Mouse (Mus musculus) liver, embryonic 14.5 days (tissue): ENCODE measurements around the gene Prrg2. TPM values are rescaled to one million over a fixed set of nuclear protein-coding genes. Genes with fewer than 3 reads are reported as not detected.

Source experiments
- ATAC-seq: fragments of 200-750 bp; cut with Nextera tagmentation; 2 replicates; pipeline ENCODE4 v1.8.0; 2017; ENCODE audit warnings: moderate number of reproducible peaks, mild to moderate bottlenecking, moderate library complexity; ENCODE audit not compliant: insufficient read depth
- DNase-seq, 3 experiments: peaks; one replicate each; pipeline ENCODE4 v3.0.0-alpha.2; 2012 to 2013; ENCODE audit warnings: low read depth in 3 of 3, low spot score in 3 of 3
- H3K27ac ChIP-seq: fragments of 300-500 bp; sonication (generic); 2 replicates; pipeline ENCODE4 v1.5.1; 2014; ENCODE audit warnings: moderate library complexity, mild to moderate bottlenecking, control low read depth, inconsistent platforms
- H3K27me3 ChIP-seq: fragments of 300-500 bp; sonication (generic); 2 replicates; pipeline ENCODE4 v1.6.1; 2014; ENCODE audit warnings: mild to moderate bottlenecking, low read length, moderate library complexity; ENCODE audit not compliant: control insufficient read depth, insufficient read depth
- H3K36me3 ChIP-seq: fragments of 300-500 bp; sonication (generic); replicated peaks from 2 replicates; pipeline ENCODE4 v1.6.1; 2014; ENCODE audit warnings: low read depth; ENCODE audit not compliant: control insufficient read depth, insufficient read depth
- H3K4me1 ChIP-seq, 2 experiments: fragments of 200-500 bp in 1 of 2; fragments of 300-500 bp in 1 of 2; sonication (generic) in 1 of 2; replicated peaks; 2 replicates each; pipeline ENCODE4 v1.6.1; 2012 to 2014; ENCODE audit warnings: antibody characterized with exemption in 1 of 2, inconsistent platforms in 1 of 2, low read length in 1 of 2; ENCODE audit not compliant: control insufficient read depth in 2 of 2, insufficient read depth in 2 of 2
- H3K4me2 ChIP-seq: fragments of 300-500 bp; sonication (generic); 2 replicates; pipeline ENCODE4 v1.6.1; 2014; ENCODE audit warnings: low read depth, mild to moderate bottlenecking, control low read depth, moderate library complexity
- H3K4me3 ChIP-seq, 2 experiments: fragments of 200-500 bp in 1 of 2; fragments of 300-500 bp in 1 of 2; sonication (generic) in 1 of 2; 2 replicates each; pipeline ENCODE4 v1.5.1; 2012 to 2014; ENCODE audit warnings: low read depth in 2 of 2, low read length in 2 of 2, mild to moderate bottlenecking in 2 of 2, control low read depth in 1 of 2, inconsistent platforms in 1 of 2, moderate library complexity in 1 of 2; ENCODE audit not compliant: insufficient read depth in 1 of 2
- H3K9ac ChIP-seq: fragments of 300-500 bp; sonication (generic); replicated peaks from 2 replicates; pipeline ENCODE4 v1.6.1; 2014; ENCODE audit warnings: mild to moderate bottlenecking, control low read depth, moderate library complexity
- H3K9me3 ChIP-seq: fragments of 300-500 bp; sonication (generic); 2 replicates; pipeline ENCODE4 v1.6.1; 2016; ENCODE audit warnings: low read length, mixed read lengths; ENCODE audit not compliant: control insufficient read depth
- CTCF ChIP-seq: IDR thresholded peaks from 2 replicates; pipeline ENCODE4 v1.5.1; 2016; ENCODE audit warnings: antibody characterized with exemption, low read depth, control low read depth
- EP300 ChIP-seq: IDR thresholded peaks from 2 replicates; pipeline ENCODE4 v1.6.1; 2016; ENCODE audit warnings: antibody characterized with exemption, low read depth
- WGBS: fragments of 180-500 bp; shearing (Covaris S2); extraction: QIAGEN DNeasy Blood & Tissue Kit; methylation state at CpG from one replicate; pipeline ENCODE4 v1.1.7; 2014; ENCODE audit not compliant: insufficient replicate concordance; 5-methylcytosine and 5-hydroxymethylcytosine counted together
- polyA plus RNA-seq, 2 experiments: library from polyadenylated mRNA; depleted of rRNA in 1 of 2; stranded (reverse) in 1 of 2; unstranded in 1 of 2; fragments of >200 nt; fragmentation: Nextera tagmentation in 1 of 2; extraction: Ambion mirVana in 1 of 2; gene quantifications; 2 replicates each; pipeline versions ENCODE4 v1.2.1 to v1.2.3; 2012 to 2014

Prrg2 gene
- polyA plus RNA-seq, 2 experiments, result 6.2 to 8.5 TPM

DNA sequence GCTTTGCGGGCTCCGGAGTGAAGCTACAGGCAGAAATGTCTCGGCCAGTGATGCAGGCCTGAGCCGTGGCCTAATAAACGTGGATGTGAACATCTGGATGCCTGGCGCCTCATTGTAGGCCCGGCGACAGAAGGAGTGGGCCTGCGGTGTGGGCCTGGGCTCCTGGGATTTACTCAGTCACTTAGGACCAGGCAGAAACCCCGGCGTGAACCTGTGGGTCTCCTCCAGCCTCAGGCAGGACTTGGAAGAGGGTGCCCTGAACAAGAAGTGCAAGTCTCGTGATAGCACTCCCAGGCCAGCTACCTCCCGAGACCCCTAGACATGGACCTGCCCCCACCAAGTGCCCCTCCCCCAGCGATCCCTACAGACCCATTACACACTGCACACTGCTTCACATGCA is 14.8 kb upstream of the Prrg2 start:
- no peak for DNase-seq
- H3K4me3 ChIP-seq, result no peak overlapping the region
- no peak overlapping the region for H3K27ac ChIP-seq
- no peak for ATAC-seq
- H3K4me2 ChIP-seq, result no peak overlapping the region
- H3K9me3 ChIP-seq, result no peaks in the 10 kb centered on the region
- 77% methylated on average over 14 of the region's 14 CpGs for WGBS
- no peak for TF ChIP-seq EP300
- no peak for TF ChIP-seq CTCF
- no peaks in the 10 kb centered on the region for H3K27me3 ChIP-seq
- no peak overlapping the region for H3K9ac ChIP-seq
- H3K36me3 ChIP-seq, result peaks cover 7% of the 10 kb centered on the region; the same call in 1 of the 2 replicates
- peaks cover 0 to 8% of the 10 kb centered on the region in 2 experiments; a peak in 2 of 4 replicates for H3K4me1 ChIP-seq

DNA sequence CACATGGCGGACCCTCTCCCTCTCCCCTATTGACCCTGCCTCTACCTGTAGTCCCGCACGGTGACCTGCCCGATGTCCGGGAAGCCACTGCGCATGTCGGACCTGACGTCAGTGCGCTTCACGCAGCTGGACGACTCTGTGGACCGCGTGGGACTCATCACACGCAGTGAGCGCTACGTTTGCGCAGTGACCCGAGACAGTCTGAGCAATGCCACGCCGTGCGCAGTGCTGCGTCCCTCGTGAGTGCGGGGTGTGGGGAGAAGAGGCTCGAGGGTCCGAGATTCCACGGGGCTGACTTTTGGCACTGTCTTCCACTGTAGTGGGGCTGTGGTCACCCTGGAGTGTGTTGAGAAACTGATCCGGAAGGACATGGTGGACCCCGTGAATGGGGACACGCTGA is 14.0 kb upstream of the Prrg2 start:
- TF ChIP-seq CTCF (no peak), EP300 (no peak)
- Histone ChIP-seq H3K27ac (no peak overlapping the region), H3K36me3 (peaks cover 7% of the 10 kb centered on the region; the same call in 1 of the 2 replicates), H3K9me3 (no peaks in the 10 kb centered on the region), H3K27me3 (no peaks in the 10 kb centered on the region), H3K9ac (no peak overlapping the region), H3K4me1 (peaks cover 0 to 6% of the 10 kb centered on the region in 2 experiments; a peak in 2 of 4 replicates), H3K4me3 (no peak overlapping the region), H3K4me2 (no peak overlapping the region)
- WGBS, result 87% methylated on average over 30 of the region's 30 CpGs
- DNase-seq (no peak), ATAC-seq (no peak)

DNA sequence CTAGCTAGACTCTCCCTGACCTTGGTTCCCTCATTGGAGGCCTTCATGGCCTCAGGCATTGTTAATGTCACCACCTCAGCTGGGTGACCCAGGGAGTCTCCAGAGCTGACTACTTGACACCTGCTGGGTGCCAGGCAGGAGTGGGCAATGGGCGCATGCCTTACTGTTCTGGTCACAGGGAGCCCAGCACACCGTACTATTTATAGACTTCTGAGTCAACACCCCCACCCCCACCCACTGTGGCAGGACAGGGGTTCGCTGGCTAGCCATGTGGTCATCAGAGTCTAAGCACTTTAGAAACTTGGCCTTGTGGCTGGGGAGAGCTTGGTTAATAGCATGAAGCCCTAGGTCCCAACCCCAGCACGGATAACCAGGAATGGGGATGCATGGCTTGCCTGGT is 12.9 kb upstream of the Prrg2 start:
- Histone ChIP-seq H3K27me3 (no peaks in the 10 kb centered on the region), H3K9ac (no peak overlapping the region), H3K4me3 (no peak overlapping the region), H3K9me3 (no peaks in the 10 kb centered on the region), H3K4me2 (no peak overlapping the region), H3K36me3 (peaks cover 7% of the 10 kb centered on the region; the same call in 1 of the 2 replicates), H3K4me1 (peaks cover 0 to 6% of the 10 kb centered on the region in 2 experiments; a peak in 2 of 4 replicates), H3K27ac (no peak overlapping the region)
- 67% methylated on average over 4 of the region's 4 CpGs for WGBS
- DNase-seq, result no peak
- TF ChIP-seq CTCF, result no peak
- TF ChIP-seq EP300, result no peak
- ATAC-seq, result no peak

DNA sequence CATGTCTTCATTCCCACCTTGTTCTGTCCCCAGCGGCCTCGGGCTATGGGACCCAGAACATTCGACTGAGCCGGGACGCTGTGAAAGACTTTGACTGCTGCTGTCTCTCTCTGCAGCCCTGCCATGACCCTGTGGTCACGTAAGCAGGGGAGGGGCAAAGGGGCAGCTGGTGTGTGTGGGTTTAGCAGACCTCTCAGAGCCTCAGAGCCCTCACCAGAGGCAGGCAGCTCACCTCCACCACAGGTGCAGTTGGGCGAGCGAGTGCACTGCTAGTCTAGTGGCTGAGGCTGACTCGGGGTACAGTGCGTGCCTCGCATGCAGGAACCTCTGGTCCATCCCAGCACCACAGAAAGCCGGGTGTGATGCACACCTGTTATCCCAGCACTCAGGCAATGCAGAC is 11.5 kb upstream of the Prrg2 start:
- Histone ChIP-seq H3K36me3 (peaks cover 7% of the 10 kb centered on the region; the same call in 1 of the 2 replicates), H3K4me1 (peaks cover 0 to 4% of the 10 kb centered on the region in 2 experiments; a peak in 1 of 4 replicates), H3K27me3 (no peaks in the 10 kb centered on the region), H3K27ac (no peak overlapping the region), H3K4me3 (no peak overlapping the region), H3K9me3 (no peaks in the 10 kb centered on the region), H3K9ac (no peak overlapping the region), H3K4me2 (no peak overlapping the region)
- 82% methylated on average over 12 of the region's 12 CpGs for WGBS
- no peak for DNase-seq
- TF ChIP-seq EP300, result no peak
- TF ChIP-seq CTCF, result no peak
- ATAC-seq, result no peak

DNA sequence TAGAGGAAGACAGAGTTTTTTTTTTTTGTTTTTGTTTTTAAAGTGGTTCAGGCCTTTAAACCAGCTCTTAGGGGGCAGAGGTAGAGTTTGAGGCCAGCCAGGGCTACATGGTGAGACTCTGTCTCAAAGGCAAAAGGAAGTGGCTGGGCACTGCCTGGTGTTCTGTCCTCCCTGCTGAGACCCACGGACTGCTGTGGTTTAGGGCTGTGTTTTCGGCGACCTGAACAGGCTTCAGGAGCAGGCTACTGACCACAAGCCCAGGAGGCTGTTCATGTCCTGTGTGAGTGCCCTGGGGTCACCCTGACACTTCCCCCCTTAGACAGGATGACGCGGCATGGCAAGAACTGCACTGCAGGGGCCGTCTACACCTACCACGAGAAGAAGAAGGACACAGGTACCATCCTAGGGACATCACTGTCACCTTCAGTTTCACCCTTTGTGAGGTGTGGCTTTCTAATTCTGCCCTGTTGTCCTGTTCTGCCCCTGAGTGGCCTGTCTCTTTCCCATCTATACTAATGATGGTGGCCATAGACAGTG is 10.8 kb upstream of the Prrg2 start:
- peaks cover 7% of the 10 kb centered on the region; the same call in 1 of the 2 replicates for H3K36me3 ChIP-seq
- no peaks in the 10 kb centered on the region for H3K27me3 ChIP-seq
- TF ChIP-seq CTCF, result no peak
- no peak for TF ChIP-seq EP300
- H3K4me1 ChIP-seq, result peaks cover 0 to 5% of the 10 kb centered on the region in 2 experiments; a peak in 1 of 4 replicates
- 50% methylated on average over 7 of the region's 7 CpGs for WGBS
- H3K4me2 ChIP-seq, result no peak overlapping the region
- H3K9ac ChIP-seq, result no peak overlapping the region
- ATAC-seq (no peak), DNase-seq (no peak)
- no peaks in the 10 kb centered on the region for H3K9me3 ChIP-seq
- no peak overlapping the region for H3K4me3 ChIP-seq
- no peak overlapping the region for H3K27ac ChIP-seq
